Mouse (Mus musculus): Measurements from ENCODE around the gene Epo.

Gene Epo

DNA sequence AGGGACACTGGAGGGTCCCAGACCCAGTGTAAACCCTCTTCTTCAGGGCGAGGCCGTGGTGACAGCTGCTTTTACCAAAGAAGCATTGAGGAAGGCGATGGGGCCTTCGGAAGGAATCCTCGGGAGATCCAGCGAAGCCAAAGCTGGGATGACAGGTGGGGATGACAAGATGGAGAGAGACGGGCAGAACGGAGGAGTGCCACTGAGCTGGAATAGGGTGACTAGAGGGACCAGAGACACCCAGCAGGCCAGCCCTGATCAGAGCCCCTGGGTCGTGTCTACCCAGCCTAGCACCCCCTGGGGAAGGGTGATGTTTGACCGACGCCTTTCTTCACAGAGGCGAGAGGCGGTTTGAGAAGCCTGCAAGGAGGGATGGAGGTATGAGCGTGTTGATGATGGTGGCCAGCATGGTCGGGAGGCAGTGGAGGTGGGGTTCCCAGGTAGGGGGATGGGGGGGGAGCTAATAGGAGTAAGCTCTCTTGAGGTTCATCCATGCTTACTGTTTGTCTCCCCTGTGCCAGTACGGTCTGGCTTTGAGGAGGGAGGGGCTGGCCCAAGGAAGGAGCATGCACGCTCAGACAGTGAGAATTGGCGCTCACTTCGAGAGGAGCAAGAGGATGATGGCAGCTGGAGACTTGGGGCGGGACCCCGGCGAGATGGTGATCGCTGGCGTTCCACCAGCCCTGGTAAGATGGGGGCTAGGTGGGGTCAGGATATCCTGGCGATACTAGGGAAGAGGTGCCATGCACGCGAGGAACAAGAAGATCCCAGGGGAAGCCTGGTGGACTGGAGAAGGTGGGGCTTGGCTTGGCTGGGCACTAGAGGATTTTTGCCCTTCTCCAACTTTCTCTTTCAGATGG lies 13.1 kb downstream of the Epo start:
- no peak for DNase-seq (ENCODE audit: inconsistent ontology term)

DNA sequence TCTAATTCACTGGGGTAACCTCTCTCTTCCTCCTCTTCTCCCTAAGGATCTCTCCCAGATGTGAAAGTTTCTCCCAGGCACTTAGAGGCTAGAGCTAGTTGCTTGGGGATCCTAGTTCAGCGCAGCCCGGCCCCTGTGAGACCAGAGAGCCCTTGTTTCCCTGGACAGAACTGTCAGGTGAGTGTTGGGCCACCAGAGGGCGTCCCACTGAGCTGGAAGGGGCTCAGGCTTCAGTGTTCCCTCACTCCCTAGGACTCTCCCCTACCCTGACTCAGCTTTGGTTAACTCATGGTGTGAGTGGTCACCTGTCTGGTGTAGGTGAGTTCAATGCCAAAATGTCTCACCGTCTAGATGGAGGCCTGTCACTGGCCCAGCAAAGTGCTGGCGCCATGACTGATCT lies 14.6 kb downstream of the Epo start, which contains the start of gene Gigyf1:
Gene Gigyf1, plus strand, starts transcription at position 113 of the 400 bp plus-strand sequence.
- no peak for DNase-seq (ENCODE audit: inconsistent ontology term)

- DNase-seq (ENCODE audit: inconsistent ontology term): no peak
Measured at GRCm38 (mm10) chr5:137514811-137515210, 18.2 kb downstream of the Epo start.

- DNase-seq (ENCODE audit: inconsistent ontology term): no peak
Measured at GRCm38 (mm10) chr5:137513951-137514721, 18.9 kb downstream of the Epo start.

DNA sequence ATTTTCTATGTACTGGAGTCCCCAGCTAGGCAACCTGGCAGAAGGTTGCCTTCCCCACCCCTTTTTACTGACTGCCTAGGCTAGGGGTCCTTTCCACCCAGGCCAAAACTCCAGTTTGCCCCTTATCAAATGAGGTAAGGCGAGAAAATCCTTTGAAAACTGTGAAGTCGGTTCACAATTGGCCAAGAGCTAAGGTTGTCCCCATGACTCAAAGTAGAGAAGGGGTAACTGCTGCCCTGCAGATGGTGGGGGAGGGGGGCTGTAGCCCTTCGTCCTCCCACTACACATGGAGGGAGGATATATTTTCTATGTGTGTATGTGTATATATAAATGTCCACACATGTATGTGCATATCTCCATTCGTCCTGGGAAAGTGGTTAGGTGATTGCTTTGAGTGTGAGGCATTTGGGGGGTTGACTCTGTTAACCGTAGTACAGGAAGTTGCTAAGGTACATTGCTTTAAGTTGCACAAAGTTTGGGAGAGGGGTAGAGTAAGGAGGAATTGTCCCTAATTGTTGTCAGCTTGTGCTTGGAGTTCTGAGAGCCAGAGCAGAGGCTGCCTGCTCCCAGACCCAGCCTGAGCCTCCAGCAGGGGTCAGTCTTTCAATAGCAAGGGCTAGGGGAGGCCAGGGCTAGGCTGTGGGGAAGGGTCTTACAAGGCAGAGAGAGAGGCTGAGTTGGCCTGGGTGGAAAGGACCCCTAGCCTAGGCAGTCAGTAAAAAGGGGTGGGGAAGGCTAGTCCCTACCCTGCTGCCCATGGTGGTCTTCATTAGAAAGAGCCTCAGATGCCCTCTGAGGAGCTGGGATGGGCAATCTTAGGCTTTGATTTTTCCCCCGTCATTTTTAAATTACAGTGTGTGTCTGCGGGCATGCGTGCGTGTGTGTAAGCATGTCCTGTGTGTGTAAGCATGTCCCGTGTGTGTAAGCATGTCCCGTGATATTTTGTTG lies 19.9 kb downstream of the Epo start:
- no peak for DNase-seq (ENCODE audit: inconsistent ontology term)

DNA sequence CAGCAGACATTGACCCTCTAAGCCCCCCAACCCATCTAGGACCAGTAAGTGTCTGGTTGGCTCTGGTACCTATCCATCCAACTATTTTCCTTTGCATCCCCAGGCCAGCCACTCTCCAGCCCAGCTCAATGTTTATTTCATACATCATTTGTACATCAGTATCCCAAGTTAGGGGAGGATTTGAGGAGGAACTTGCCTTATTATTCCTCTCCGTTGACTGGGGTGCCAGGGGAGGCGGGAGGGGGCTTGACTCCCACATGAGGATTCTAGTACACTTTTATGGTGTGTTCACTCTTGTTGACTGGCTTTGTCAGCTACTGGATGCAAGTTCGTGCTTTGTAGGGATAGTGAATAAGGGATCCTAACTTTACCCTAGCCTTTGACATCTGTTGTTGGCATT lies 21.3 kb downstream of the Epo start:
- DNase-seq (ENCODE audit: inconsistent ontology term): no peak

- peak; percentile 43 for DNase-seq (ENCODE audit: inconsistent ontology term)
Measured at GRCm38 (mm10) chr5:137510573-137511390, 22.3 kb downstream of the Epo start.

DNA sequence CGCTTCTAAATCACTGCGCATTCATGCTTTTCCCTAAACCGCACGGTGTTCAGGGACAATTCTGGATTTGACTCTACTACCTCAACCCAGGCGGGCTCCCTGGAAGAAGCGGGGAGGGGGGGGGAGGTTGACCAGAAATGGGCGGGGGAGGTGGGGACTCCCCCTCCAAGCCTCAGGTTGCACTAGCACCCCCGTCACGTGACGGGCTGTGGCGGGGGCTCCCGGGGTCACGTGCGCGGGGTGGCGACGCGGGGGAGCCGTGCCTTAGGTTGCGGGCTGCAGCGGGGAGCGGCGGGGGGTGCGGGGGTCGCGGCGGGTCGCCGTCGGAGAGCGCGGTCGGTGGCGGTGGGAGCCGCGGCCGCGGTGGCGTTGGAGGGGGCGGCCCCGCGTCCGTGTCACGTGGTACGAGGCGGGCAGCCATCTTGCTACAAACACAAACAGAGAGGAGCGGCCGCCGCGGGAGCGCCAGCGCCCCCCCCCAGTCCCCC lies 23.0 kb downstream of the Epo start:
- peak; percentile 65 for DNase-seq (ENCODE audit: inconsistent ontology term)

DNA sequence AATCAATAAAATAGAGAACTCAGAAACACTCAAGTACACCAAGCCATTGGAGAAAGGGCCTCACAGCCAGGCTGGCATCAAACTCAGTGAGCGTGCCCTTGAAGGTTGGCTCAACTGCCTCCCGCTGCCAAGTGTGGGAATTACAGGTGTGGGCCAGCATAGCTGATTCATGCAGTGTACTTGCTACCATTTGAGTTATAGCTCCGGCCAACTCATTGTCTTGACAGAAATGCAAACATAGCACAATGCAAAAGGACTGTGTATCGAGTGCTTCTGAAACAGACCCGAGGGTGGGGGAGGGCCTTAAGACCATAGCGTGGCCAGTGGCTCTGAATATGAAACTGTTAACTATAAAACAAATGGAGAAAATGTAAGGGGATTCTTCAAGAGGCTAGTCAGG lies 29.0 kb downstream of the Epo start:
- no peak for DNase-seq (ENCODE audit: inconsistent ontology term)

GRCm38 (mm10) chr5:137502667-137503110 lies 30.4 kb downstream of the Epo start:
- no peak for DNase-seq (ENCODE audit: inconsistent ontology term)

DNA sequence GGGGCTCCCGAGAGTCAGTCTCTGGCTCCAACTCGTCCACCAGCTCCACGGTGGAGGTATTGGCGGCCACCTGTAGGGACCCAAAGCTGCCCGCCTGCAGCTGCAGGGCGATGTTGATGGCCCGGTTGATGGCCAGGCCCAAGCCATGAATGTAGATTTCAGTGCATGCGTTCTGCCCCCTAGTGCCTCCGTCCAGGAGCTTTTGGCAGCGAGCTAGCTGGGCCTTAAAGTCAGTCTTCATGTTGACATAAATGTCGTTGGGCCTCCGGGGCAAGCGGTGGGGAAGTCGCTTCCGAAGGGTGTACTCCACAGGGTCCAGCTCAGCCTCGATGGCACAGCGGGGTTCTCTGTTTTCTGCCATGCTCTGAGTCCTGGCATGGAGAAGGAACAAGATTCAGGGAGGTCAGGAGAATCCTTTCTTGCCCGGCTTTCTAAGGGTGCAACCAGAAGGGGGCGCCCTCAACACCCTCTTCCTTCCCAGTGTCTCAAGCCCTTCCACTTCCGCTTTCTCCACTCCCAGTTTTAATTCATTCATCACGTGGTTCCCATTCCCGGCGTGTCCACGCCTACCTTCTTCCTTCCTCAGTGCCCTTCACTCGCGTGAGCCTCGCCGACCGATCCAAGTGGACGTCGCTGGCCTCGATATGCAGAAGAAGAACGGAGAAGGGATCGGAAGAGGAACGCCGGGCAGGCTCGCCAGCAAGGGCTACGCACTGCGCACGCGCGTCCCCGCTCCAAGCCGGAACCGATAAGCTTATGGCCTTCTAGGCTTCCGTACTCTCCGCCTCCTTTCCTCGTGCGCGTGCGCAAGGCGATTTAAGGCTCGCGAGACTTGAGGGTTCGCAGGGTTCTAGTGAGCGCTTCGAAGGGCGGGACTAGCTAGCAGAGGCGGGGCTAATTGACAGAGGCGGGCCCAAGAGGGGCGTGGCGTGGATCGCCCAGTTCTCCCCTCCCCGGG lies 31.1 kb downstream of the Epo start, which contains the start of gene Pop7:
Gene Pop7, minus strand, starts transcription at position 810 of the 958 bp plus-strand sequence.
- DNase-seq (ENCODE audit: inconsistent ontology term): peak; percentile 100

GRCm38 (mm10) chr5:137500186-137500585 lies 32.9 kb downstream of the Epo start:
- no peak for DNase-seq (ENCODE audit: inconsistent ontology term)

- no peak for DNase-seq (ENCODE audit: inconsistent ontology term)
Measured at GRCm38 (mm10) chr5:137493831-137494230, 39.2 kb downstream of the Epo start.

- DNase-seq (ENCODE audit: inconsistent ontology term): no peak
Measured at GRCm38 (mm10) chr5:137491559-137491958, 41.5 kb downstream of the Epo start.

DNA sequence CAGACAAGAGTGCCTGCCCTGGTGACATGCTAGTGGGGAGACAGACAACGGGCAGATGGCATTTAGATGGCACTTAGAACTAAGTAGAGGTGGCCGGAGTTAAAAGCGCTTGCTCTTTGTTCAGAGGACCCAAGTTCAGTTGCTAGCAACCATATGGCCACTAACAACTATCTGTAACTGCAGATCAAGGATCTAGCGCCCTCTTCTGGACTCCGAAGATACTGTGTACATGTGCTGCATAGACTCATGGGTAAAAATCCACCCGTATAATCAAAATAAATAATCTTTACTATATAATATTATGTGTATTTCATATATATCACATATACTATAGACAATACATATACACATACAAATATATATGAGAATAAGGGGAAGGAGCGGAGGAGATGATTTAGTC lies 45.4 kb downstream of the Epo start:
- no peak for DNase-seq (ENCODE audit: inconsistent ontology term)

DNA sequence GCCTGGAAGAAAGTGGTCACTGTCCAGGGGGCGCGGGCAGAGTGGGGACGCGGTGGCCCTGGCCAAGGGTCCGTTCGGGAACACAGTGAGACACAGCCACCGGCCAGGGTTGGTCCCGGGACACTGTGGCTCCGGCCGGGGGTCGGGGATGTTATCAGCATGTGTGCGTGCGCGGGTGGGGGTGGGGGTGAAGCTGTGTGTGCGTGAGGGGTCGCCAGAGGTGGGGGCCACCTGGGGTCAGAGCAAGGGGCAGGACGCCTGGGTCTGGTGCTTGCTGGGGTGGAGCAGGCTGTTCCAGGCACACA lies 47.2 kb downstream of the Epo start:
- no peak for DNase-seq (ENCODE audit: inconsistent ontology term)

DNA sequence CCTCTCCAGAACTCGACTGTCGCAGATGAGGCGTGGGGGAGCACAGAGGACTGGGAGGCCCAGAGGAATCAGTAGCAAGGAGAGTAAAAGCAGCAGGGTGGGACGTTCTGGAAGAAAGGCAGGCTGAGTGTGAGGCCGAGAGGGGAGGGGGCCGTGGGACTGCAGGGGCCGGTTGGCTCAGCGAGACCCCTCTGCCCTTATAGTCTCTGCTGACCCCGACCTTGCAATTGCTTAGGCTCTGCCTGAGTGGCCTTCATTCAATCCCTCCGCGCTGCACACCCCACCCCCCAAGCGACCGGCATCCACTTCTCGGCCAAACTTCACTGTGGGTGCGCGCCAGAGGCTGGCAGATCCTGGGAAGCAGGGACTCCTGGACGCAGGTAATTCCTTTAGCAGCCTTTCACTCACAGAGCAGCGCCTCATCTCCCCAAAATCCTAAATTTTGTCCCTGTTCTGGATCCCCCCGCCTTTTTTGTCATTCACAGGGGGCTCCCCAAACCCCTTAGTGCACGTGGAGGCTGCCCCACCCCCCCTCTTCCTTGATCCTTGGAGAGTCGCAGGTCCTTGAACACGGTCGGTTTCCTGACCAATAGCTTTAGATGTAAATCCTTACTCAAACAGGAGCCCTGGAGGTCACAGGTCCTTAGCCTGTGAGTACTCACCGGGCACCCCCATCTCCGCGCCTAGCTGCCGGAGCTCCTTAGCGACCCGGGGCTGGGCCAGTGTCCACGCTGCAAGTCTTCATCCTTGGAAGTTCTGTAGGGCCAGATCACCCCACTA lies 47.8 kb downstream of the Epo start:
- DNase-seq (ENCODE audit: inconsistent ontology term): no peak

GRCm38 (mm10) chr5:137481897-137482296 lies 51.1 kb downstream of the Epo start:
- DNase-seq (ENCODE audit: inconsistent ontology term): peak; percentile 66

DNA sequence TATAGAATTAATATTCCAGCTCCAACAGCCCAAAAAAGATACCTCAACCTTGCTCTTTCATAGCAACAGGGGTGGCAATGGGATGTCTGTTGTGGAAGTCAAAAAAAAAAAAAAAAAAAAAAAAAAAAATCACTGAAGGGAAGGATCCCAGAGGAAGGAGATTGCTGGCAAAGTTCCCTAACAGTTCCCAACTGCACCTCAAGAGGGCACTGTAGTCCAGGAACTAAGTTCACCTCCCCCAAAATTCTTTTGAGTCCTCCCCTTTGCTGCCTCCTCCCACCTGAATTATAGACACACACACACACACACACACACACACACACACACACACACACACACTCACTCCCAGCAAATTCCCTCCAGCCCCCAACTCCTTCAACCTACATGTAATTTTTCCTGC lies 51.9 kb downstream of the Epo start:
- DNase-seq (ENCODE audit: inconsistent ontology term): peak; percentile 83

All from Muller cell, postnatal 12 days (primary cell).